Mouse (Mus musculus) gastrocnemius, postnatal 25 days (tissue): ENCODE measurements at regions not wholly inside any gene's neighbourhood (a gene's known extent, or its start where the extent isn't known, plus 50 kb on each side); places are given as distances from the start of the nearest gene placed in this dataset.

Experiments
- DNase-seq: peaks from one replicate; pipeline ENCODE4 v3.0.0; 2022

GRCm38 (mm10) chr7:118042914-118043313 lies 73.1 kb downstream of the Rps15a start:
- DNase-seq, result no peak

DNA sequence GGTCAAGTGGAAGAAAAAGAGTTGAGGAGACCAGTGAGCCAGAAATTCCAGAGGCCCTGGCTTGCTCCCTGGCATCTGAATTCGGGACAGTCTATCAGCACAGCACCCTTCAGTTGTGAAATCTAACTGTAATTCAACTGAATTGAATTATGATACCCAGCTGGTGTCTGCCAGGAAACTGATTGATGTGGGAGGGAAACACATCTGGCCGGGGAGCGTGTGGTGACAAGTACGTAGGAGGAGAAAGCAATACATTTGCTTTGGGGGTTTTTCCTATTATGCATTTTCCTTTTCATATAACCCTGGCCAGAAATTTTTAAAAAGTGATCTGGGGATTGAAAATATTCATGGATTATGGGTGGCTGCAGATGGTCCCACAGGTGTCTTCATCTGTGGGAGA lies 76.1 kb downstream of the Rps15a start:
- no peak for DNase-seq

DNA sequence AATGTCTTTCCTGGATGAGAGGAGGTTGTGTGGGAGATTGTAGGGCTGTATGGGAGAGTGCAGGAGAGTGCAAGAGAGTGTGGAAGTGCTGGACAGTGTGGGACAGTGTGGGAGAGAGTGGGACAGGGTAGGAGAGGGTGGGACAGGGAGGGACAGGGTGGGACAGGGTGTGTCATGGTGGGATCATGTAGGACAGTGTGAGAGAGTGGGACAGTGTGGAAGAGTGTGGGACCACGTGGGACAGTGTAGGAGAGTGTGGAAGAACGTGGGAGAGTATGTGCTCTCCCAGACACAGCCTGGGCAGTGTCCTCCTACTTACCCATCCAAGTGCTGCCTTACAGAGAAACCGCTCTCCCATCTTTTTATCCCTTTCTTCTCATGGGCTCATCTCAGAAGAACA lies 78.9 kb downstream of the Rps15a start:
- DNase-seq, result no peak

DNA sequence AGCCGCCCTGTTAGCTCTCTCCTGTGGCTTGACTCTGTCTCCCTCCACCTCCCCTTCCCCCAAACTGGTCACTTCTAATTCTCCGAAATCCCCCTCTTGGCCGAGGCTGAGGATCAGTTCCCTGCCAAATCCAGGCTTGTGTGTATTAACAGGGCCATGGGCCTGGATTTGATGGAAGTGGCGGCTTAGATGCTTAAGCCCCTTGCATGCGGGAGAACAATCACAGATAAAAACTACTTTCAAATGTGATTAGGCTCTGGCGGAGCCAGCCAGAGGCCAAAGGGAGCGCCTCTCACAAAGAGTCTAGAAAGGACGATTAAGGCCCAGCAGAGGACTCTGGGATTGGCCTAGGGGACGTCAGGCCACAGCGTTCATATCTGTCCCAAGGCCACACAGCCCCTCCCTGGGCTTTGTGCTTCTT lies 89.9 kb downstream of the Rps15a start:
- DNase-seq, result no peak

DNA sequence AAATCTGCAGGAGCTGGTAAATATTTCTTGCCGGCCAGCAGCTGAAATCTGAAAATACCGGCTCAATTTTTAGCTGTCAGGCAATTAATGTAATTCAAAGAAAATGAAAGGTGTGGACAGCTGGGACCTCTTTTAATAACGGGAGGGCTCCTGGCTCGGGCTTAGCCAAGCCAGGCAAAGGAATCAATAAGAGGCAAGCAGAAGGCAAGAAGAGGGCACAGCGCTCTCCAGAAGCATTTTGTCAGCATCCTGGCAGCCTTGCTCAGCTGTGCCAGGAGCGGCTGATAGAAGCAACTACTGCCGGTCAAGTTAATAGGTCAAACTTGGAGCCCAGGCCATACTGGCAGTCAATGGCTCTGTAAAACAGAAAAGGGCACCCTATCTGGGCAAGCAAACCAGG lies 111.4 kb downstream of the Rps15a start:
- no peak for DNase-seq

DNA sequence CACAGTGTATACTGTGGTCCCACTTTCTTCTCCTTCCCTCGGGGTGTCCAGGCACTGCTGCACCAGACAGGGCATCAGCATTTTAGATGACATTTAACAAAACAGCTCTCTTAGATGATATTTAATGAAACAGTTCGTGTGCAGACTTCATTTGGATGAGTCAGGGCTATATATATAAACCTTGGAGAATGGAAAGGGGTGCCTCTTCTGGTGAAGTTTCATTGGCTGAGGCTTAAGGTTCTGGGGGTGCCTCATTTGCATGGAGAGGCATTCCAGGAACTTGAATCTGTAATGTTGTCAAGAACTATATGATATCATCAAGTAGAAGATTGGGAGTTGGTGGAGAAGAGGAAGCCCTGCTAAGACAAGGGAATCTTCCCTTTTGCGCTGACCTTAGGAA lies 114.1 kb downstream of the Rps15a start:
- DNase-seq, result no peak

GRCm38 (mm10) chr7:118001121-118001520 lies 114.9 kb downstream of the Rps15a start:
- no peak for DNase-seq

- no peak for DNase-seq
Observed at GRCm38 (mm10) chr7:117982177-117982576, 133.8 kb downstream of the Rps15a start.

GRCm38 (mm10) chr7:117971176-117971575 lies 144.8 kb downstream of the Rps15a start:
- no peak for DNase-seq

DNA sequence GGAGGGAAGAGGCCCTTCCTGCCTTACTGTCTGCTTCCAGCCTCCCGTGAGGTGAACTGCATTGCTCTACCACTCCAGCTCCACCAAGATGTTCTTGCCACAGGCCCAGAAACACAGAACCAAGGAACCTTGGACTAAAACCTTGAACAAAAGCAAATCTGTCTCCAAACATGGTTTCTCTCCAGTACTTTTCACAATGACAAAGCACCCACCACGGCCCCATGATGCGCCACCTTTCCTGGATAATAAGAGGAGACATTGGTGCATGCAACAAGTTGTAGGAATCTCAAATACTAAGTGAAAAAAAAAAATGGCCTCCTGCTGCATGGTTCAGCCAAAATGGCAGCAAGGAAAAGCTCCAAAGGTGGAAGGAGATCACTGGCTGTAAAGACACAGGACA lies 172.6 kb downstream of the Rps15a start:
- DNase-seq, result no peak

DNA sequence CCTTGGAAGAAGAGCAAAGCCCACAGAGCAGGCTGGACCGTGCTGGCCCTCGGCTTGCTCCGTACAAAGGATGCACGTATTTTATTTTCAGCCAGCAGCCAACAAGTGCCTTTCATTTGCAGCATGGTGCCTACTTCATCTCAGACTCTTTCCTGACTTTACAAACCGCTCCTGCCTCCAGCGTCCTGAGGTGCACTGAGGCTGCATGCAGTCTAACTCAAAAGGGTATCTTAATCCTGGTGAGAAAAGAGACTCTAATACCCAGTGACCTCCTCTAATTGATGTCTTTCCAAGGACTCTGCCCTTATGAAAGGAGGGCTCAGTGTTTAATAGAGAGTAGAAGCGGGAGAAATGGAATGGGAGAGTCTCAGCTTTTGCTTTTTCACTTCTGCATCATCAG lies 176.4 kb downstream of the Rps15a start:
- DNase-seq, result no peak

DNA sequence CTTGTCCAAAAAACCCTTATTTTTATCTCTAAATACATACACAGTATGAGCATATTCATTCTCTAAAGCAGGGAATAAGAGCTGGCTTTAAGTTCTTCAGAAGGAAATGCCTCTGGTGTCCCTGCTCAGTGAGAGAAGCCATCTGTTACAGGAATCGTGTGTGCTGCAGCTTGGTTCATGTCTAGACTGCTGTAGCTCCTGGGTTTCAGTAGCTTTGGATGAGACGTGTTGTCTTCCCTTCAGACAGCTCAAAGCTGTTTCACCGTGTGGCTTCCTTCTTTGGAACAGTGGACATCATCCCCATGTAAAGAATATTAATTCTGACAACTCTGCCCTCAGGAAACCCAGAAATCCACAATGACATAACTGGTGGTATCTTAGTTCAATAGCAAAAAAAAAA lies 181.1 kb downstream of the Rps15a start:
- DNase-seq, result no peak

DNA sequence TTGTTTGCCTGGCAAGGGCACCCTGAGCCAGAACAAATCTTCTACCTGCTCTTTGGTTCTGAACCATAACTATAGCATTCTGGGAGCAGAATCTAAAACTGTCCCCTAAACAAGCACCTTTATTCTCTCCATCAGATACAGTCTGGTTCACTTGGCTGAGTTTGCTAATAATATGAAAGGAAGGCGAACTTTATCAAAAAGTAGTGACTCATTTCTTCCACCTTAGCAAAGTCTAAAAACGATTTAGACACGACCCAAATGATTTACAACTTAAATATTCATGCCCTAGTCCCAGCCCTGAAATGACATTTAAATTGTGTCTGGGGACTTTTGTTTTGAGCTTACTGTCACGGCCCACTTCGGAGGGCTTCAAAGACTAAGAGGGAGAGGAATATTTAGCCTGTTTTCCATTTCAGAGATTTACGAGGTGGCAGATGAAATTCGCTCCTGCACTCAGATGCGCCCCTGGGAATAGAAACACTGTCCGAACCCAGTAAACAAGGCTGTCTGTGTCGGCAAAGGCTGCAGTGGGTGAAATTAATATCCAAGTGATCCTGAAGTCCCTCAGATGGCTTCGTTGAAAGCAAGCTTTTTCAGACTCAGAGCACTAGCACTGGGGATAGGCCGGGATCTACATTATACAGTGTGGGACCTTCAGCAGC lies 184.6 kb downstream of the Rps15a start:
- DNase-seq, result no peak

DNA sequence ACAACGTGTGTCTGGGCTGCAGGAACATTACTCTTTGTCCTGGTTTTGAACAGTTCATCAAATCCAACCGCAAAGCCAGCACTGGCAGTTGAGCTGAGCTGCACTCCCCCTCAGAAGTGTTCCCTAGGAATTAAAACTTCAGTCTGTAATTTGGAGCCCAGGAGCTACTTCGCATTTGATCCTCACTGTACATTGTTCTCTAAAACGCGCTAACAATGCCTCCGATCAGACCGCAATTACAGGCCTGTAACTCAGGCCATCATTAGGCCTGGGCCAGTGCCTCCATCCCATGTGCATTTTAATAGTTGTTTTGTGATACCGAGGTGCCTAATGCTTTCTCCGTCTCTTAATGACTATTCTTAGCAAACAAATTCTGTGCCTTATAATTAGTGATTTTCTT lies 185.6 kb downstream of the Rps15a start:
- DNase-seq, result no peak

- no peak for DNase-seq
Observed at GRCm38 (mm10) chr7:117926396-117926795, 189.6 kb downstream of the Rps15a start.

- DNase-seq, result no peak
Observed at GRCm38 (mm10) chr7:117922270-117922669, 193.7 kb downstream of the Rps15a start.

DNA sequence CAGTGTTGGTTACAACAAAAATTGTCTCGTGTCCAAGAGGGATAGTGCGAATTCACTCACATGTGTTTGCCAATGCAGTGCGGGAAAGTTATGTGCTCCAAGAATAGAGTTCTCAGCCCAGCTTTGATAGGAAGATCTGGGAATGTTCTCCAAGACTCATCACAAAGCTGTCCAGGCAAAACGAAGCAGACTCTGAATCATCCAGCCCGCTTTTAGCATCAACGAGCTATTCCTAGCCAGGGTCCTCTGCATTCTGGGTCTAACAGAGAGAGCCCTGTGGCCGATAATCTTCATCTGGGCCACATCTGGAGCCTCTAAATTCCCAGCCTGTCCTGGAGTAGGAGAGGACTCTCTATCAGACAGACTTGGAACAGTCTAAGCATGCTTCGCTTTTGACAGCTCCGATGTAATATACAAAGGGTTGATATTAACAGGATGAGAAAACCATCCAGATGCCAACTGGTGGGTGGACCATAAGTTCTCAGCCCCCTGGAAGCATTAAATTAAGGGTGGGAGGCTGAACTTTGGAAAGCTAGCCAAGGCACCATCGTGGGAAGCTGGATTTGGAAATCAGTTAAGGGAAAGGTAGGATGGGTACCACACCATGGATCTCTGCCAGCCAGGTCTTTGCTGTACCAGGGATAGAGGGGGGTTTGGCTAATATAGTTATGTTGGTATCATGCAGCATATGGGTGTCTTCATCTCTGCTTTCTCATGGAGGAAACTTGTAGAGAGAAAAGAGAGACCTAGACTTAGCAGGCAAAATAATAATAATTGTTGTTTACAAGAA lies 197.6 kb downstream of the Rps15a start:
- DNase-seq, result no peak

DNA sequence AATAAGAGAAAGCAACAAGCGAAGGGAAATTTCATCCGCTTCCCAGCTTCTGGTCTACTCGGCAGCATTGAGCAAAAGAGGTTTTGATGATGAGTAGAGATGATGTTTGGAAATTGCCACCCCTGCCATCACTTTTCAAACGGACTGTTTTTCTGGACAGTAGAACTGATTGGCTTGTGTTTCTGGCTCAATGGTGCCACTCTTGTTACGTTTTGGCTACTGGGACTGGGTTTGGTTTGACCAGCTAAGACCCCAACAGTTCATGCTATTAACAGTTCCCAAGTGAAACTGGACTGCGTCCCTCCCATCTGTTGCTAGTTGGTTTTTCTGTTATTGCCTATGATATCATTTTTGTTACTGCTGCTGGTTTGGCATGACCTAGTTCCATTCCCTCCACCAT lies 199.1 kb downstream of the Rps15a start:
- DNase-seq, result no peak

- DNase-seq, result no peak
Observed at GRCm38 (mm10) chr7:117912453-117912852, 203.5 kb downstream of the Rps15a start.

DNA sequence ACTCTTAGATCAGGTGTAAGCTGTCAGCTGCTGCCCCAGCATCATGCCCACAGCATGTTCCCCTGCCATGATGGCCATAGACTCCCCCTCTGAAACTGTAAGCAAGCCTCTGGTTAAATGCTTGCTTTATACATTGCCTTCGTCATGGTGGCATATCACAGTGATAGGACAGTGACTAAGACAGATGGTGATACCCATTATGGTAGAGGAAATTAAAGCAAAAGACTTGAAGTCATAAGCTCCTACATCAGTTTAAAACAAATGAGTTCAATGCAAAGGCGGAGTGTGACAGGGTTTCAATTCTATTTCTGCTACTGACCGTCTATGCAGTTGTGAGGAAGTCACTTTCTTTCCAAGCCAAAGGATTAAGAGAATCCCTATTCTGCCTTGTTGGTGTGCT lies 204.9 kb downstream of the Rps15a start:
- no peak for DNase-seq

DNA sequence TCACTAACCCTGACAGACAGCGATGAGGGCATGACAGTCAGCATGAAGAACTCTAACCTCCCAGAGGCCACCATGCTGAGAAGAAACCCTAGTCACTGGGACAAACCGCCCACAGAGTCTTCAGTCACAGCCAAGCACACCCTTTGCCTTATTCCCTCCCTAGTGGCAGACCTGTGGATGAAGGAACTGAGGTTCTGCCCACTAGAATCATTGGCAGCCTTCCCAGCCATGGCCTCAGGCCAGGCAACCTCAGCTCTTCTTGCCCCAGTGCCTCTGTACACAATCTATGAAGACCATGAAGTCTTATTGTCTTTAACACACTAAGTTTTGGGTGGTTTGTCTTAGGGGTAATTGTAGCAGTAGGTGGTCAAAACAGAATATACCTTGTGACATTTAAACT lies 219.5 kb downstream of the Rps15a start:
- DNase-seq, result no peak

DNA sequence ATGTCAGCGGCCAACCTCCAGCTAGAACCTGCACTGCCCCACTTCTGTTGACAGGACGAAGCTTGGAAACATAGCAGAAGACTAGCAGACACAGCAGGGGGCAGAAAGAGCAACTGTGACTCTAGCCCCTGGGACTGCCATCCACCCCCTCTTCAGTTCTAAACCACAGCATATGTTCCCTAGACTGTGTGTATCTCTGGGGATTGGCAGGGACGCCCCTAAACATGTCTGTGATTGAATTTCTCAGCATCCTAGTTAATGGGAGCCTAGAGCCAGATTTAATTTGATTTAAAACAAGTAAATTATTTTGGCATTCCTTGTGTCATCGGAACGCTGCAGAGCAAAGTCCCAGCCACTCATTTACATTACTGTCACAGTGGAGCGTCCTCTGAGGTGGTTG lies 228.7 kb downstream of the Rps15a start:
- DNase-seq, result no peak

GRCm38 (mm10) chr7:117882803-117883202 lies 233.2 kb downstream of the Rps15a start:
- DNase-seq, result no peak

DNA sequence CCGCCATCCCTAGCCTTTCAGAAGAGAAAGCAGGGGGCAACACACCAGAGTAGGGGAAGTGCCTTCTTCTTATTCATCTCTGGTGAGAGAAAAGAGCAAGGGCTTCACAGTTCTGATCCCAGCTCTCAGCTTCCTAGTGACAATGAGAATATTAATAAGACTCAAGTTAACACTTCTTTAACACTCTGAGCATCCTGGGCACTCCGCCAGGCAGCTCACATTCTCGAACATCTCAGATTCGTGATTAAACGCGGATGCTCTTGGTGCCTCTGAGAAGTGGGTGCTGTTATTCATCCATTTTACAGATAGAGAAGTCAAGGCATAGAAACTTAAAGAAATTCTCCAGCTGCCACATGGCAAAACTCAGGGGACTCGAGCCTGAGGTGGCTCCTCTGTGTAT lies 237.1 kb downstream of the Rps15a start:
- no peak for DNase-seq
